Mouse (Mus musculus) layer of hippocampus, adult 9-10 months (tissue): ENCODE results near the gene Dtx2.
"Not testable (repeated sequence)": the region's sequence is repeated elsewhere in the genome, so short reads cannot be mapped to it uniquely, and the experiment has no call there.

Experiments
- DNase-seq: peaks from one replicate; pipeline ENCODE4 v3.0.0; 2022; ENCODE audit warnings: low spot score

The Dtx2 gene

DNA sequence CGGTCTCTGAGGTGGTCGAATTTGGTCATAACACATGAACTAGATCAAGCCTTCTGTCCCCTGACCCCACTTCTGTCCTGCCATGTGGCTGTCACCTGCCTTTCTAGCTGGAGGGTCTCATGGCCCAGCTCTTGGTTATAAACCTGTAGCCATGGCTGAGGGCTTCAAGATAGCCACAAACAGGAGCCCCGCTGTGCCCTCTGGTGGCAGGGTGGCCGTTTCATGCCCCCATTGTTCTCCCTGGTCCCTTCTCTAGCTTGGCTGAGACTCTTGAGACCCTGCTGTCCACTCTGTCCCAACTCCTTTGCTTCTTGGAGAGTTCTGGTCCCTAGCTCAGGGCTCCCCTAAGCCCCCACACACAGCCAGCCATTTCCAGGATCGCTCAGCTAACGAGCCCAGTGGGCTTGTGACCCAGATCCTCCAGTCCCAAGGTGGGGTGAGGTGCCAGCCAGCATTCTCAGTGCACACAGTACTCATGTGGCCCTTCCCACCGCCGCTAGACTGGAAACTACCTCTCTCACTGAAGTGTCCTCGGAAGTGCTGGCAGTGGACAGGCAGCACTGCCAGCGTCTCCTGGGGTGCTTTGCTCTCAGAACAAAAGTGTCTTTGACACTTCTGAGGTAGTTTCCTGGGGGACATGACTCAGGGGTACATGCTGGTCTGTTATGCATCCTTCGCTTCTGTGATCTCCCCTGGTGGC is 33.2 kb downstream of the Dtx2 start:
- no peak for DNase-seq

DNA sequence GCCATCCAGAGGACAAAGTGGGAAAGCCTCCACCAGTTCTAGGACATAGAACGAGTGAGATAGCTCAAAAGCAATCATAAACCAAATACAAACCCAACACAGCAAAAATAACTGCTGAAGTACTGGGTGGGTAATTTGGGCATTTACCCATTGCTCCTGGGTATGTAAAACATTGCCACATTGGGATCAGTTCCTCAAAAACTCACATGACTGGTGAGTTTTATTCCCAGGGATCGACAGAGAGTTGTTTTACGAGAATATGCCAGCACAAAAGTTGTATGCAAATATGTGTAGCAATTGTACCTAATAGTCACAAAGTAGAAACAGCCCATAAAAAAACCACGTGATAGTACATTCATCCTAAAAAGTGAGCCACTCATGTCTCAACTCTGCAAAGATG is 40.3 kb downstream of the Dtx2 start:
- no peak for DNase-seq

DNA sequence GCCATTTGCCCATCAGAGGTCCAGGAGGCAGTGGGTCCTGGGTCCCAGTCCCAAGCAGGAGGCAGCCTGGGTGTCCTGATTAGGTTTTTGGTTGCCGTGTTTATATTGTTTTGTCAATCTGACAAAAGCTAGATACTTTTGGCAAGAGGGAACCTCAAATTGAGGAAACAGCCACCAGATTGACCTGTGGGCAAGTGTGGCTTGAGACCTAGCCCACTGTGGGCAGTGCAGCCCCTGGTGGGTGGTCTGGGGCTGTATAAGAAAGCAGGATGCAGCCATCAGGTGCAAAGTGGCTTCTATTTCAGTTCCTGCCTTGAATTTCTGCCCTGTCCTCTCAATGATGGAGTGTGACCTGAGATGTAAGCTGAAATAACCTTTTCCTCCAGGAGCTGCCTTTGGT is 40.7 kb downstream of the Dtx2 start:
- no peak for DNase-seq

DNA sequence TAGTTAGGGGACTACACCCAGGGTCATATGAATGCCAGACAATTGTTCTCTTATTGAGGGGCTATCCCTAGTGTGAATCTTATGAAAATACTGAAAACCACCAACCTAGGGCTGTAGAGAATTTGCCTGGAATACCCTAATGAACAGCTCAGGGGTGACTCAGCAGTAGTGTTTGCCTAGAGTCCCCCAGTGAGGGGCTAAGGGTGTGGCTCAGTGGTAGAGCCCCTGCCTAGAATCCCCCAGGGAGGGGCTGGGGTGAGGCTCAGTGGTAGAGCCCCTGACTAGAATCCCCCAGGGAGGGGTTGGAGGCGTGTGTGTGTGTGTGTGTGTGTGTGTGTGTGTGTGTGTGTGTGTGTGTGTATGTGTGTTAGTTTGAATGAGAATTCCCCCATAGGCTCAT is 42.1 kb downstream of the Dtx2 start:
- no peak for DNase-seq

DNA sequence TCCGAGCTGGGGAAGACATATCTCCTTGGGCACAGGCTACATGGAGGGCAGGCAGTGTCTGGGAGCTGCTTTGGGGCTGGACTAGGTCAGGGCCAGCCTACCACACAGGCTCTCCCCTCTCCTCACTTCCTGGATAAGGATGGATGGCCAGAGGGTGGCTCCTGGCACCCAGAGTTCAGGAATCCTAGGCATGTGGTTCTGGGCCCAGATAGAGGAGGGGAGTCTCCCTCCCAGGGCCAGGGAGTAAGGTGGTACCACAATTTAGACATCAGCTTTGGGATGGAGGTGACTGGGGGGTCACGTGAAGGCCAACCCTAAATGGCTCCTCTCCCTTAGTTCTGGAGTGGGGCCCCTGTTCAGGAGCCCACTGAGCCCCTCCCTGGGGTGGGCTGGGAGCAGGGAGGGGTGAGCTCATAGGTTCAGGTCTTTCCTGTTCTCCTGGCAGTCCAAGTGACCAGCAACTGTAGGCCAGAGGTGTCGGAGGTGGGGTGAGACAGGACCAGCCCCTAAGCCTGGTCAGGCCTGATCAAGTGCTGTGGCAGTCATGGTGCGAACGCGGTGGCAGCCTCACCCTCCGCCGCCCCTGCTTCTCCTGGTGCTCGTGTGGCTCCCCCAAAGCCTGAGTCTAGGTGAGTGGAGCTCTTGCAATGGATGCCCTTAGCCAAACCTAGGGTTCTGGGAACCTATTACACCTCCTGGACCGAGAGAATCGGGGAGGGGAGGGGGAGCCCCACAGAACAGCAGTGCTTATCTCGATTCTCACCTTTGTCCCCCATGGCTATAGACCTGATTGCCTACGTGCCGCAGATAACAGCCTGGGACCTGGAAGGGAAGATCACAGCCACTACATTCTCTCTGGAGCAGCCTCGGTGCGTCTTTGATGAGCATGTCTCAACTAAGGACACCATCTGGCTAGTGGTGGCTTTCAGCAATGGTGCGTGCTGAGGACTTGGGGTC is 43.9 kb downstream of the Dtx2 start, which contains the start of gene Upk3b:
TSS of gene Upk3b (plus strand) at position 239 of the 957 bp plus-strand sequence.
- no peak for DNase-seq

DNA sequence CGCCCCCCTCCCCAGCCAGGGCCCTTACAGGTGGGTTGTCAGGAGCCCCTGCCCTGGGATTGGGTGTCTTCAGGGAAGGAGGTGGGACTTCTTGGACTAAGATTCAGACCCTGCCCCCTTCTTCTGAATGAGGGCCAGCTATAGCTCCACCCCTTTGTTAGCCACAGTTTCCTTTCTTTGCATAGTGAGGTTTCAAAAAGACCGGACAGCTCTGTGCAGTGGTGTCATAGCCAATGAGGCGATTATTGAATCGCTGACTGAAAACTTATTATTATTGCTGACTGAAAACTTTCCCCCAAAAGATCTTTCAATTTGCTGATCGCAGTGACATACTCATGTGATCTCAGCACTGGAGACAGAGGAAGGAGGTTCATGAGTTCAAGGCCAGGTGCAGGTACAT is 45.6 kb downstream of the Dtx2 start:
- no peak for DNase-seq

DNA sequence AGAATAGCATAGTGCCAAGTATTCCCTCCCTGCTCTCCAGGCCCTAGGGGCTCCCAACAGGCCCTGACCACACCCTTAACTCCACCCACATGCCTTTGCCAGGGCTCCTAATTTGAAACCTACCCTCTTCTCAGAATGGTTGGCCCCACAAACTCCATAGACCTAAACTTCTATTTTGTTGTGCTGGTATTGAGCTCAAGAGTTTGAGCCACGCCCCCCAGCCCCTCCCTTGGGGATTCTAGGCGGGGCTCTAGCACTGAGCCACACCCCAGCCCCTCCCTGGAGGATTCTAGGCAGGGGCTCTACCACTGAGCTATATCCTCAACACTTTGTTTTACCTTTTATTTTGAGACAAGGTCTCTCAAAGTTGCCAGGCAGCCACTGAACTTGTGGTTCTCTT is 46.7 kb downstream of the Dtx2 start:
- DNase-seq = no peak

DNA sequence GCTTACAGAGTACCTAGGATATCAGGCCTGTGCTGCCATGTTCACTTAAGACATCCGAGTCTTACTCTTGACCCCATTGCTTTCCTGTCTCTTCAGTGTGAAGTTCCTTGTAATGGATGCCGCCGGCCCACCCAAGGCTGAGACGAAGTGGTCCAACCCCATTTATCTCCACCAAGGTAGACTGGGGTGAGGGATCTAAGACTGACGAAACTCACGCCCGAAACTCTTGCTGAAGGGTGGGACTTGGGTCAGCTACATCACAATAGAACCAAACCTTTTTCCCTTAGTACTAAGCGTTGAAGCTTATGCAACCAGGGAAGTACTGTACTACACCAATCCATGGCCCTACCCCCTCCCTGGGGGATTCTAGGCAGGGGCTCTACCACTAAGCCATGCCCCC is 47.1 kb downstream of the Dtx2 start:
- DNase-seq = no peak

DNA sequence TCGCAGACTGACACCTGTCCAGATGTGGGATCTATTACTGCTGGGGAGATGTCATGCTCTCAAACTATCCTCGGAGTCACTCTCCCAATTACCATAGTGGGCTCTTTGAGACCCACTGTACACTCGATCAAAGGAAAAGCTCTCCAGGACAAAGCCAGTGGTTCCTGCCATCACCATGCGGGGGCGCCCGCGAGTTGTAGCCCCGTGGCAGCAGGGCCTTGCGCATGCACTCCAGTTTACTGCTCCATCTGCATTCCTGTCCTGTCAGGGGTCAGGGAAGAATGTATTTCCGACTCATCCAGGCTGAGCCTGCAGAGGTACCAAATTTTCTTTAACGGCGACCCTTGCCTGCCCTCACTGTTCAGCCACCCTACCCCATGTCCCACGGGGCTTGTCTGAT is 50.3 kb downstream of the Dtx2 start:
- no peak for DNase-seq

DNA sequence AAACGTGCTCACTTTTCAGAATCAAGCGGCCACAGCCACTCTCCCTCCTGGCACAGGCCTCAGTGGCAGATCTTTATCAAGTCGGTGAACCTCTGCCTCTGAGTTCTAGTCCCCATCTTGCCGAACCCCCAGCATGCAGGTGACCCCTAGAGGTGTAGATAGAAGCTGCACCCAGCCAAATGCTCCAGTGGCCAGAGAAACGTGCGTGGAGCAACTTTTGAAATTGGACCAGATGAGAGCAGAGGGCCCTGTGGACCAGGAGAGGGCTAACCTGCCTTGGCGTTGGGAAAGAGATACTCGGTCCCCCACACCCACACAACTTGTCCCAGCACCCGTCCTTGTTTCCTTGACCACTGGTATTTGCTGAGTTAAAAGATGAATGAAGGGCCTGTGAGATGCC is 50.8 kb downstream of the Dtx2 start:
- DNase-seq = no peak

DNA sequence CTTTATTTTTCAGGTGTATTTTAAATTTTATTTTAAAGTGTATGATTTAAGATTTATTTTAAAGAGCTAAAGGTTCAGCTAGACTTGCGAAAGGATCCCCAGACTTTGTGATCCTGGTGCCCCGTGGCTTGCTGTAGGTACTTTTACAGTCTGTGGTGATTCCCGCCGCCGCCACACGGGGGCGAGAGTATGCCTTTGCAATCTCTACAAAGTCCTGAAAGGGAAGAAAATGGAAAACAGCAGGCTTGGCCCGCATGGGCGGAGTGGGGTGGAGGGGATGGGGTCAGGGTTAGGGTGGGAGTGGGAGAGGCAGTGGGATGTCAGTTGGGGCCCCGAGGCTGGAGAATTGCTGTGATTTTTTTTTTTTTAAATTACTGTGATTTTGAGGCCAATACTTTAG is 51.4 kb downstream of the Dtx2 start:
- peak; percentile 66 for DNase-seq

DNA sequence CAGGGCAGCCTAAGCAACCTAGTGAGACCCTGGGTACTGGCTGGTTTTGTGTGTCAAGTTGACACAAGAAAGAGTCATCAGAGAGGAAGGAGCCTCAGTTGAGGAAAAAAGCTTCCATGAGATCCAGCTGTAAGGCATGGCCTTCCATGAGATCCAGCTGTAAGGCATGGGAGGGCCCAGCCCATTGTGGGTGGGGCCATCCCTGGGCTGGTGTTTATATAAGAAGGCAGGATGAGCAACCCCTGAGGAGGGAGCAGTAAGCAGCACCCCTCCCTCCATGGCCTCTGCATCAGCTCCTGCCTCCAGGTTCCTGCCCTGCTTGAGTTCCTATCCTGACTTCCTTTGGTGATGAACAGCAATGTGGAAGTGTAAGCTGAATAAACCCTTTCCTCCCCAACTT is 53.9 kb downstream of the Dtx2 start:
- DNase-seq = not testable (repeated sequence)

DNA sequence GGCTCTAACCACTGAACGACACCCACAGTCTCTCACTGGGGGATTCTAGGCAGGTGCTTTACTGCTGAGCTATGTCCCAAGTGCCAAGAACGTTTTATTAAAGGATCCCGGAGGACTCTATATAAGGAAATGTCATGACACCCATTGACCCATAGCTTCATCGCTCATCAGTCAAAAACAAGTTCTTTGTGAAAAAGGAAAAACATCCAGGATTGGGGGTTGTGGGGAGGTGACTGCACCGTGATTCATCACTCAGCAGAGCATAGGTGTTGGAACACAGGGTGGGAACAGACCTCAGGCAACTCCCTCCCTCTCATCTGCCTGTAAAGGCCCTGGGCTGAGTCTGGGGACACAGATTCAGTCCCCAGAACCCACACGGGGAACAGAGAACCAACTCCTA is 55.3 kb downstream of the Dtx2 start:
- no peak for DNase-seq

DNA sequence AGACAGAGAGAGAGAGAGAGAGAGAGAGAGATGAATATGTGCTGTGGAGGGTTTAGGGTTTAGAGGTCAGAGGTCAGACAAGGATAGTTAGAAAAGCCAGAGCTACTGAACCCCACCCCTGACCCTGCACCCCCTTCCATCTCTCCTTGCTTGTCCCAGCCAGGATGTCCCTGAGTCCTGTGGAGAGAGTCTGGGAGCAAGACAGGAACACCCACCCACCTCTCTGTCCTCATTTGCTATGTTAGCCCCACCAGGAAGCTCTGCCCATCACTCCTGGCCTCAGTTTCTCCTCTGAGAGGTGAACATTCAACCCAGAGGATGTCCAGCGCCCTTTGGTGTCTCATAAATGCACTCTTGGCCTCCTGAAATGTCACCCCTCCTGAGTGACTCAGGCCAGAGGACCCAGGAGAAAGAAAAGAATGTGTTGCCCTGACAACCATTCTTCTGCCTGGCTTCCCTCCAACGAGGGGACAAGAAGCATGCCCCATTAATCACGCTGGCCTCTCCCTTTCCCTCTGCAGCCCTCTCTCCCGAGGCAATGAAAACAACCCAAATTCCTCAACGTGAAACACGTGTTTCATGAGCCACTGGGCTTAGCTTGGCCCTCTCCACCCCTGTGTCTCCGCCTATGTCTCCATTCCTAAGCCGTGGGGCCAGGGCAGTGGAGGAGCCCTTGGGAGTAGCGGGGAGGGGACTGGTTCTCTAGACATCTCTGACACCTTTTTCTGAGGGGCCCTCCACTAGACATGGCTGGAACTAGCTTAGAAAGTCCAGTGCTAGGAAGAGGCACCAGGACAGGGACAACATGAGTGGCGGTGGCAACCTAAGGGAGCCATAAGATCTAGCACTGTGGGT is 56.9 kb downstream of the Dtx2 start:
- DNase-seq = no peak

DNA sequence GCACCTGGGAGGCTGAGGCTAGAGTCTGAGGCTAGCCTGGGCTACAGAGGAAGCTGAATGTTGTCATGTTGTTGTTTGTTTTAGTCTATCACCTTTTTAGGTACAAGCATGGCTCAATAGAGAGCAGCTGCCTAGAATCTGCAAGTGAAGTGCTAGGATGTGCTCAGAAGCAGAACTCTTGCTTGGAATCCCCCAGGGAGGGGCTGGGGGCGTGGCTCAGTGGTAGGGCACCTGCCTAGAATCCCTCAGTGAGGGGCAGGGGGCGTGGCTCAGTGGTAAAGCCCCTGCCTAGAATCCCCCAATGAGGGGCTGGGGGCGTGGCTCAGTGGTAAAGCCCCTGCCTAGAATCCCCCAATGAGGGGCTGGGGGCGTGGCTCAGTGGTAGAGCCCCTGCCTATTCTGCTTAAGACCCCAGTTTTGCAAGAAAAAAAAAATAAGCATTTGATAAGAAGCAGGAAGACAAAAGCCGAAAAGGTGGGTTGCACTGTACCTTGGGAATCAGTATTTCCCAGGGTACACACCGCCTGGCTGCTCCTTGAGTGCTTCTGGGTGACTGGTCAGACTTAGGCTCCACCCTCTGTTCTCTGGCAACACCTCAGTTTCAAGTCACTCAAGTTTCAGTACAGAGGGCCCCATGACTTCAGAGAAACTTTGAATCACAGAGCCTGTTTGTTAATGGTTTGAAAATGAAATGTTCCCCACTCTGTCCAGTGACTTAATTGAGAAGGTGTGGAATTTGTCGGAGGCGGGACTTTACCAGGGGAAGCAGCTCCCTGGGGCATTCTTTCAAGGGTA is 58.5 kb downstream of the Dtx2 start:
- DNase-seq = no peak

DNA sequence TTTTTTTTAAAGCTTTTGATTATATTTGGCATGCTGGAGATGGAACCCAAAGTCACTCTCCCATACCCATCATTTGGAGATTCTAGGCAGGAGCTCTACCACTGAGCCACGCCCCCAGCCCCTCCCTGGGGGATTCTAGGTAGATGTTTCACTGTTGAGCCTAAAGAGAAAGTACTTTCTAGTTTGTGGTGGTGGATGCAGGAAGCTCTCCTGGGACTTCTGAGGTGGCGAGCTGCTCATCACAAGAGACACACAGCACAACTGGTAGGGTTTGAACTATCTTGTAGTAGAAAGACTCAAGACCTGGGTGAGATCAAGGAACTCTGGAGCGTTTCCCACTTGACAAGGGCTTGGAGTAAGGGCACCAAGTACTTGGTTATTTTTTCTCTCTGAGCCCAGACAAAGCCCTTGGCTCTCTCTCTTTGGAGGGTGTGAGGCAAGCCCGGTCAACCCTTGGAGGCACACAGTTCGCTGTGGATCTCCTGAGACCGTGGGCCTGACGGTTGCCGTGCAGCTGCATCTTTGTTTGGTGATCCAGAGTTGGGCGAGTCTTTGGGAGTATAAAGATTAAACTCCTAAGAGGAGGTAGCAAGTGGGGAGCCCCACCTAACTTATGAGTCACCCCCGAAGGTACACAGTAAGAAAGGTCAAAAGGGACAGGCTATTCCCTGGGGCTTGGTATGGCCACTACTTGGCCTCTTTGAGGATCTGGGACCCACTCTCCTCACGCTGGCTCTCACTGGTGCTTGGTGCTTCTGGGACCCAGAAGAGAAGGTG is 59.9 kb downstream of the Dtx2 start, which contains the start of gene Upk3bl:
TSS of gene Upk3bl (plus strand) at position 192 of the 777 bp plus-strand sequence.
- no peak for DNase-seq

DNA sequence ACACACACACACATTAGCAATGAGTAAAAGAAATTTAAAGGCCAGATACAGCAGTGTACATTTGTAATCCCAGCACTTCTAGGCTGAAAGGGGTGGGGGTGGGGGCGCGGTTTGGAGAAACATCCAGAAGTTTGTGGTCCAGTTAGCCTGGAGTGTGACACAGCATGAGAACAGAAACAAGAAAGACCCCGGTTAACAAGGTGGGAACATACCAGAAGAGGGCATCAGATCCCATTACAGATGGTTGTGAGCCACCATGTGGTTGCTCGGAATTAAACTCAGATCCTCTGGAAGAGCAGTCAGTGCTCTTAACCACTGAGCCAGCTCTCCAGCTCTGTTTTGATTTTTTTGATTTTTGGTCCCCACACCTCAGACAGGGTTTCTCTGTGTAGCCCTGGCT is 61.5 kb downstream of the Dtx2 start:
- DNase-seq = no peak

DNA sequence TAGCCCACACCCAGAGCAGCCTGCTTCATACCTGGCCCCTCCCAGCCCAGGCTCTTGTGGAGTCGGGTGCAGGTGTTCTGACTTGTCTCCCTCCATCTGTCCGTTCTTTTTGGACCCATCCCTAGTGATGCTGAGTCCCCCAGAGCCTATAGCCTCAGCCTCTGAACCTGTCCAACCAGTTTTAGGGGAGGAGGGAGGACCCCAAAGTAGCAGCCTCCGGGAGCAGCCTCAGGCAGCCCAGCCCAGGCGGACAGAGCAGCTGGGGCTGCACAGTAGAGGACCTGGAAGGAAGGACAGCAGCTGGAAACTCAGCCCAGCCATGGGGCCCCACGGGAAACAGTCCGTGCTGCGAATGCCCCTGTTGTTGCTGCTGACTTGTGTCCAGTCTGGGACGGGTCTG is 62.5 kb downstream of the Dtx2 start:
- DNase-seq = no peak

DNA sequence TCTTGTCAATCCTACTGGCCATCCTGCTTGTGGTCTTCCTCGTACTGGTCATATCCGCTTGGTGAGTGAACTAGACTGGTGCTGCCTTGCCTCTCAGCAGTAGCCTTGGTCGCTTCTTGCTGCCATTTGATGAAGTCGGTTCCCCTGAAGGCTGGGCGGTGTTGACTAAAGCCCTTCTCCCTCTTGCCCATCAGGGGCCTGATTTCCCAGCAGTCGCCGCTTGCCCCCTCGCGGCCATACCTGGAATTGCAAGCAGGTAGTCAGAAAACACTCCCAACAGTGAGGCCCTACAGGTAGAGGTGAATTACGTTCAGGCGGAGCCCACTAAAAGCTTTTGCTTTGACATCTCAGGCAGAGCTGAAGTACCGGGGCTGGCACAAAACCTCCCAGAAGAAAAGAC is 67.0 kb downstream of the Dtx2 start:
- DNase-seq = peak; percentile 48

DNA sequence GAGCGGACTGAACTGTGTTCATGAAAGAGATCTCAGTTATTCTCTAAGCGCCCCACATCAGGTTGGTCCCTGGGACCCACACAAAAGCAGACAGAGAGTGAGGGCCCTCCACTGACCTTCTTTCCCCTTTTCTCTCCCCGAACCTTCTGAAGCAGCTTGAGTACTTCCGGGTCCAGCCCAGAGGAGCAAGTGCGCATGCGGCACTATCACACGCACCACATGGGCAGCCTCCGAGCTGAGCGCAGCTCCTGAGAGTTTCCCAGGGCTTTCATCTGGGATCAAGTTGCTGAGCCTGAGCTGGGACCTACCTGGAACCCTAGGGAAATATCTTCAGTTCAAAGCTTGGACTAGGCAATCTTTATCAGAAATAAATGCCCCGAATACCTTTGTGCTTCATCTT is 69.3 kb downstream of the Dtx2 start:
- DNase-seq = no peak
